Mouse (Mus musculus) olfactory bulb, adult 2 months (tissue): ENCODE results near the gene Chga. TPM values are rescaled to one million over a fixed set of nuclear protein-coding genes. Genes with fewer than 3 reads are reported as not detected.

Source experiments
- H3K27ac ChIP-seq: fragments of 200-500 bp; 2 replicates; pipeline ENCODE4 v1.5.1; 2012; ENCODE audit warnings: low read depth, low read length; ENCODE audit not compliant: insufficient read depth
- H3K4me1 ChIP-seq: fragments of 200-500 bp; 2 replicates; pipeline ENCODE4 v1.6.1; 2012; ENCODE audit warnings: low read length; ENCODE audit not compliant: control insufficient read depth, insufficient read depth
- H3K4me3 ChIP-seq: fragments of 200-500 bp; 2 replicates; pipeline ENCODE4 v1.5.1; 2012; ENCODE audit warnings: mild to moderate bottlenecking, low read depth, low read length, moderate library complexity; ENCODE audit not compliant: insufficient read depth
- CTCF ChIP-seq: fragments of 200-500 bp; IDR thresholded peaks from 2 replicates; pipeline ENCODE4 v1.5.1; 2012; ENCODE audit warnings: low read depth, mild to moderate bottlenecking, low read length, moderate library complexity; ENCODE audit not compliant: insufficient read depth
- POLR2A ChIP-seq: fragments of 200-500 bp; IDR thresholded peaks from 2 replicates; pipeline ENCODE4 v1.6.1; 2012; ENCODE audit warnings: mild to moderate bottlenecking, low read depth, low read length, moderate library complexity; ENCODE audit not compliant: insufficient read depth
- WGBS: fragments of 180-500 bp; shearing (Covaris S2); methylation state at CpG from one replicate; pipeline ENCODE4 v1.1.7; 2018; 5-methylcytosine and 5-hydroxymethylcytosine counted together
- polyA plus RNA-seq: library from polyadenylated mRNA; stranded (reverse); fragments of >200 nt; gene quantifications from 2 replicates; pipeline ENCODE4 v1.2.4, GENCODE M21; 2012; ENCODE audit warnings: low replicate concordance; ENCODE audit not compliant: missing spikeins, insufficient read depth, insufficient read length

The Chga gene
- polyA plus RNA-seq, 1 experiment, result not detected

DNA sequence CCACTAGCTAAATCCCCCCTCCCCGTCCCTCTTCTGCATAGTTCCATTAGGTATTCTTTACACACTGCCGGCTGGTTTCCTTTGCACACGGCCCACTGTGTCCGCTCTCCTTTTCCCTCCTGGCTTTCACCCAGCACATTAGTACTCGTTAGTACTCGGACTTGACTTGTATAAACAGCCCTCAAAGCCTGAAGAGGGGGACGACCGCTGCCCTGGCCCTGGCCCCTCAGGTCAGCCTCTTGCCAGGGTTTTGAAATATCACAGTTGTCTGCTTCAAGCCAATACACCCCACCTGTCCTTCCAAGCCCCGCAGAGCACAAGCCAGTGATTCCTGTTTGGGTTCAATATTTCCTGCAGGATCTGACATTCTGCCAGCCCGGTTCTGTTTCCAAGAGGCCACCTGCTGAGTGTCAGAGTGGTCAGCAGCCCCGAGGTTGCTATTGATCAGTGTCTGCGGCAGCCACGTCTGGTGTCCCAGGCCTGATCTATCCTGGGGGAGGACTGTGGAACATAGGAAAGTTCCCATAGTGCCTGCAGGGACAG, 32.9 kb upstream of the Chga start:
- no peak overlapping the region for H3K27ac ChIP-seq
- no peaks in the 10 kb centered on the region for H3K4me1 ChIP-seq
- no peak overlapping the region for H3K4me3 ChIP-seq
- TF ChIP-seq CTCF (no peak), POLR2A (no peak)
- WGBS, result 53% methylated on average over 13 of the region's 13 CpGs

- TF ChIP-seq POLR2A (no peak), CTCF (no peak)
- 70% methylated on average over 3 of the region's 3 CpGs for WGBS
- no peak overlapping the region for H3K27ac ChIP-seq
- H3K4me3 ChIP-seq, result no peak overlapping the region
- H3K4me1 ChIP-seq, result no peaks in the 10 kb centered on the region
Measured at GRCm38 (mm10) chr12:102524216-102524615, 30.6 kb upstream of the Chga start.

DNA sequence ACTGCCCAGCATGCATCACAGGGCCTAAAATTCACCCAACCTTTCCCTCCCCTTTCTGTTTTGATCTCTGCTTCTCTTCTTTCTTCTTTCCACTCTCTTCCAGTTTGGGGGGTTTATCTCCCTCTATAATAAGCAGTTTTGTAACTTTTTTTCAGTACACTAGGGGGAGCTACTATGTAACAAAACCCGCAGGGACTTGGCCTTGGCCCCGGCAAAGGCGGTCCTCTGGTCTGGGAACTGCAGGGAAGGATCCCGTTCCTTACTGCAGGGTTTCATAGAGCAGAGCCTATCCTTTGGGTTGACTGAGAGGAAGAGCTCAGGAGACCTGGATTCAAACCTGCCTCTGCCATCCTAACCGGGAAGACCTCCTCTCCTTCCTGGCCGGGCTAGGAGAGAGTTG, 30.0 kb upstream of the Chga start:
- no peak for TF ChIP-seq POLR2A
- TF ChIP-seq CTCF, result no peak
- Histone ChIP-seq H3K4me3 (no peak overlapping the region), H3K4me1 (no peaks in the 10 kb centered on the region), H3K27ac (no peak overlapping the region)
- WGBS, result 27% methylated on average over 6 of the region's 6 CpGs

DNA sequence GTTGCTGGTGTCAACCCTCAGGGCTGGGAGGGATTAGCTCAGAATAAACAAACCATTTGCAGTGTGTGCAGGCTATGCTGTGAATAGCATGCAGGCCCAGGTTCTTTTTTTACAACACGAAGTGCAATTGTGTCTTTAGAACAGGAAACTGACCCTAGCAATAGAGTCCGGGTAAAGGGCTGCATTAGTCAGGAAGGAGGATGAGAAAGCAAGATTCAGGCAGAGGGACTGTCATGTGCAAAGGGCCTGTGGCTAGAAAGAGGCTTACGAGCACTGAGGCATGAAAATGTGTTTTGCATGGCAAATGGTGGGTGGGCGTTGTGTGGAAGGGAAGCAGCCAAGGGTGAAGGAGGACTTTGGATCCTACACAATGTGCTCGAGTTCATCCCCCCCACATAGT, 26.8 kb upstream of the Chga start:
- 83% methylated on average over 5 of the region's 5 CpGs for WGBS
- Histone ChIP-seq H3K4me3 (no peak overlapping the region), H3K27ac (no peak overlapping the region), H3K4me1 (no peaks in the 10 kb centered on the region)
- TF ChIP-seq POLR2A (no peak), CTCF (no peak)

GRCm38 (mm10) chr12:102535796-102536195, 19.0 kb upstream of the Chga start:
- no peak overlapping the region for H3K27ac ChIP-seq

DNA sequence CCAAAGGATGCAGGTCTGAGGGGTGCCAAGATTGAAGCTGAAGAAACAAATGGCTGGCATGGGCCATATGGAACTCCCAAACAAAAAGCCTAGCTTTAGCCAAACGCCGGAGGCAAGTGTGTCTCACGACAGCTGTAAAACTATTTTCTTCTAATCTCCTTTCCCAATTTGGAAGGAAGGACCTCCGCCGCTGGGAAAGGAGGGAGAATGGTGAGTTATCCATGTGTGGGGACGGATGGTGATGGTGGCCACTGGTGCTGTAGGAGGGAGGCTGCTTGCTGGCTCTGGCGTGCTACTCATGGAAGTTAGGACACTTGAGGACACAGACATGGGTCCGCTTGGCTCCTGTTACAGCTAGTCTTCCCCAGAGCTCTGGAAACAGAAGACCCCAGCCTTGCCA, 14.5 kb upstream of the Chga start:
- Histone ChIP-seq H3K4me1 (no peaks in the 10 kb centered on the region), H3K4me3 (no peak overlapping the region), H3K27ac (no peak overlapping the region)
- WGBS, result 88% methylated on average over 8 of the region's 8 CpGs
- TF ChIP-seq POLR2A (no peak), CTCF (no peak)

More at GRCm38 (mm10) chr12:102535796-102536195, 19.0 kb upstream of the Chga start:
- 60% methylated on average over 1 of the region's 1 CpGs for WGBS
- TF ChIP-seq CTCF, result no peak
- TF ChIP-seq POLR2A, result no peak
- no peaks in the 10 kb centered on the region for H3K4me1 ChIP-seq
- H3K4me3 ChIP-seq, result no peak overlapping the region

- 92% methylated on average over 7 of the region's 7 CpGs for WGBS
- H3K4me1 ChIP-seq, result no peaks in the 10 kb centered on the region
- no peak overlapping the region for H3K4me3 ChIP-seq
- TF ChIP-seq POLR2A (no peak), CTCF (no peak)
- H3K27ac ChIP-seq, result no peak overlapping the region
Measured at GRCm38 (mm10) chr12:102541168-102541567, 13.6 kb upstream of the Chga start.

DNA sequence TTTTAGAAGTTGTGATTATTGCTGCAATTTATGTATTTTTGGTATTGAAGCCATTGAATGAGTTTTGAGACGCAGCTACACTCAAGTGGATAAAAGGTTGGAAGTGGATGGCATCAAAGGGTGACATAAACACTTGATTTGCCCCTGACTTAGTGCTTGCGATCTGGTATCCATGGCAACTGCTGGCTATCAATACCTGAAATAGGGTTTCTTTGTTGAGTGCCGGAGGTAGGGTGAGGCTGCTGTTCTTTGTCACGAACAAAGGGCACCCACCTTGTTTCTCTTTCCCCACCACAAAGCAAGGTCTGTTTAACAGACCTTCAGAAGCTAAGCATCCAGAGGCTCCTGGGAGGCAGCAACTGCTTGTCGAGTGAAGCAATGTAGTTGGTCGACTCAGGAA, 9.6 kb upstream of the Chga start:
- WGBS, result 74% methylated on average over 6 of the region's 6 CpGs
- H3K4me3 ChIP-seq, result no peak overlapping the region
- H3K4me1 ChIP-seq, result no peaks in the 10 kb centered on the region
- H3K27ac ChIP-seq, result no peak overlapping the region
- TF ChIP-seq CTCF, result no peak
- no peak for TF ChIP-seq POLR2A

- WGBS, result 48% methylated on average over 11 of the region's 11 CpGs
- TF ChIP-seq CTCF (no peak), POLR2A (no peak)
- Histone ChIP-seq H3K27ac (no peak overlapping the region), H3K4me3 (no peak overlapping the region), H3K4me1 (peaks cover 11% of the 10 kb centered on the region)
Measured at GRCm38 (mm10) chr12:102550529-102550928, 4.2 kb upstream of the Chga start.

DNA sequence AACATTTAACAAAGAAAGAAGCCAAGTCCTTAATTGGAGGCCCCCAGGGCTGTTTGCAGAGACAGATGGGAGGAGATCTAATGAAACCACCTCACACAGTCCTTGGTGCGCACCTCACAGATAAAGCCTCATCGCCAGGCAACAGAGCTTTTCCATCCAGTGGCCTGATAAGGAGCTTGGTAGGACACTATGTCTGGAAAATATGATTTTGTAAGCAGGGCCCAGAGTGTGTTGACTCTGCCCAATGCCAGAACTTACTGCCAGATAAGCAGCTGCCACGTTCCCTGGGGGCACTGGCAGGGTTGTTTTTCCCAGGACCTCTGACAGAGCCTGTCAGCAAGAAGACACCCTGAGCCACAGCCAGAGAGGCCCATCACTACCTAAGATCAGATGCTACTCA, 3.6 kb upstream of the Chga start:
- Histone ChIP-seq H3K4me3 (no peak overlapping the region), H3K4me1 (peaks cover 18% of the 10 kb centered on the region), H3K27ac (no peak overlapping the region)
- TF ChIP-seq POLR2A (no peak), CTCF (no peak)
- WGBS, result 89% methylated on average over 3 of the region's 3 CpGs
